Mouse (Mus musculus) midbrain, embryonic 14.5 days (tissue): ENCODE measurements at regions not wholly inside any gene's neighbourhood (a gene's known extent, or its start where the extent isn't known, plus 50 kb on each side); places are given as distances from the start of the nearest gene placed in this dataset.
"Not testable (repeated sequence)": the region's sequence is repeated elsewhere in the genome, so short reads cannot be mapped to it uniquely, and the experiment has no call there.

Source experiments
- ATAC-seq: fragments of 200-750 bp; cut with Nextera tagmentation; 2 replicates; pipeline ENCODE4 v1.8.0; 2017; ENCODE audit warnings: moderate number of reproducible peaks, moderate library complexity; ENCODE audit not compliant: low FRiP score, low TSS enrichment
- DNase-seq: peaks from one replicate; pipeline ENCODE4 v3.0.0-alpha.2; 2015
- H3K27ac ChIP-seq: fragments of 300-500 bp; sonication (generic); replicated peaks from 2 replicates; pipeline ENCODE4 v1.5.1; 2014; ENCODE audit warnings: mild to moderate bottlenecking, low read depth, low read length, moderate library complexity
- H3K27me3 ChIP-seq: fragments of 300-500 bp; sonication (generic); 2 replicates; pipeline ENCODE4 v1.6.1; 2014; ENCODE audit warnings: low read length, control low read depth, mixed read lengths; ENCODE audit not compliant: control insufficient read depth, insufficient read depth
- H3K36me3 ChIP-seq: fragments of 300-500 bp; sonication (generic); 2 replicates; pipeline ENCODE4 v1.6.1; 2014; ENCODE audit warnings: low read length, control low read depth; ENCODE audit not compliant: control insufficient read depth, insufficient read depth
- H3K4me1 ChIP-seq: fragments of 300-500 bp; sonication (generic); 2 replicates; pipeline ENCODE4 v1.6.1; 2014; ENCODE audit warnings: mild to moderate bottlenecking, antibody characterized with exemption, low read length, control low read depth; ENCODE audit not compliant: control insufficient read depth, insufficient read depth
- H3K4me2 ChIP-seq: fragments of 300-500 bp; sonication (generic); 2 replicates; pipeline ENCODE4 v1.6.1; 2014; ENCODE audit warnings: mild to moderate bottlenecking, low read length, moderate library complexity
- H3K4me3 ChIP-seq: fragments of 300-500 bp; sonication (generic); replicated peaks from 2 replicates; pipeline ENCODE4 v1.5.1; 2014; ENCODE audit warnings: low read depth, low read length
- H3K9ac ChIP-seq: fragments of 300-500 bp; sonication (generic); replicated peaks from 2 replicates; pipeline ENCODE4 v1.6.1; 2014; ENCODE audit warnings: mild to moderate bottlenecking, low read length, moderate library complexity
- H3K9me3 ChIP-seq: fragments of 300-500 bp; sonication (generic); 2 replicates; pipeline ENCODE4 v1.6.1; 2016; ENCODE audit warnings: low read length, control low read depth, mixed read lengths; ENCODE audit not compliant: control insufficient read depth
- WGBS: fragments of 180-500 bp; shearing (Covaris S2); extraction: QIAGEN DNeasy Blood & Tissue Kit; methylation state at CpG from one replicate; pipeline ENCODE4 v1.1.7; 2014; 5-methylcytosine and 5-hydroxymethylcytosine counted together

DNA sequence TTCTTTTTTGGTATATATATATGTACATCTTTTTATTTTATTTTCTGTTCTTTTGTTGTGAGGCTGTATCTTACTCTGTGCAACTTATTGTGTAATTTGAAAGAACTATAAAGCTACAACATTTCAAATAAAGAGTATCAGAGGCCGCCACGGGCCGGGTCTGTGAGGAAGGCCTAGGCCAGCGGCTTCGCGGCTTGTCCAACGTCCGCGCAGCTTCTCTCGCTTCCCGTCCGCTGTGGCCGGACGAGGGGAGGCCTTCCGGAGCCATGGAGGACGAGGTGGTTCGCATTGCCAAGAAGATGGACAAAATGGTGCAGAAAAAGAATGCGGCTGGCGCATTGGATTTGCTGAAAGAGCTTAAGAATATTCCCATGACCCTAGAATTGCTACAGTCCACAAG lies 167.4 kb downstream of the Kif21a start:
- not testable (repeated sequence) for H3K36me3 ChIP-seq, H3K9me3 ChIP-seq, H3K4me2 ChIP-seq, H3K9ac ChIP-seq, H3K4me1 ChIP-seq, H3K27ac ChIP-seq, DNase-seq, H3K27me3 ChIP-seq, ATAC-seq, H3K4me3 ChIP-seq
- 96% methylated on average over 19 of the region's 19 CpGs for WGBS

DNA sequence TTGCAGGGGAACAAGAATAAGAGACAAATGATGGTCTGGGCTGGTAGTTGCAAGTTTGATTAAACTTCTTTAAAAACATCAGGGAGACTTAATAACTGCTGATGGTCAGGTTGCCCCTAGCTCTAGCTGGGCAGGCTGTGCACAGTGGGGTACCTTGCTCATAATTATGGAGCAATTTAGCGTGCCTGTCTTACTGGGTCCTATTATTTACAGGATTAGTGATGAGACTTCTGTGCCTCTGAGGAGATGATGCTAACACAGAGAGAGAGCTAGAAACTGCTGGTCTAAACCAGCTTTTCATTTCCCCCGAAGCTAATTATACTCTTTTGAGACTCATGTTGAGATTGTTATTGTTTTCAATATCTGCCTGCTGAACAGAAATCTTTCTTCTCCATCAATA lies 180.3 kb downstream of the Kif21a start:
- Histone ChIP-seq H3K4me2 (no peak overlapping the region), H3K27me3 (no peaks in the 10 kb centered on the region), H3K4me1 (no peaks in the 10 kb centered on the region), H3K9ac (no peak overlapping the region), H3K27ac (no peak overlapping the region), H3K4me3 (no peak overlapping the region), H3K9me3 (no peaks in the 10 kb centered on the region), H3K36me3 (no peaks in the 10 kb centered on the region)
- DNase-seq (no peak), ATAC-seq (no peak)
- 34% methylated on average over 2 of the region's 2 CpGs for WGBS

DNA sequence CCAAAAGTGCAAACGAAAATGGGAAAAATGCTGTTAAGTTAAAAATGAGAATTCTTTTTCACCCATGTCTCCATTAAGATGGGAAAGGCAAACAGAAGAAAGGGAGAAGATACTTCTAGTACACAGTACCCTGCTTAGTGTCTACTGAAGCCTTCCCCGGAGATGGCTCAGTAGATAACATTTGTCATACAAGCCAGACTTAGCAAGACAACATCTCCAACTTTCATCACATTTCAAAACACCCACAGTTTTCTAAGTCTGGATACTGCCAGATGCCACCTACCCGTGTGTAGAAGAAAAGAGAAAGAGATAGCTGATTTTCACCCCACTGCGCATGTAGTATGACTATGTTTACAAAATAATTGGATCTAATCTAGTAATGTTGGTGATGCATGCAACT lies 174.5 kb upstream of the Cpne8 start:
- H3K27ac ChIP-seq, ATAC-seq, H3K4me2 ChIP-seq, H3K36me3 ChIP-seq, DNase-seq, H3K27me3 ChIP-seq, H3K4me3 ChIP-seq, H3K9me3 ChIP-seq, H3K4me1 ChIP-seq, H3K9ac ChIP-seq: not testable (repeated sequence)
- 92% methylated on average over 1 of the region's 4 CpGs for WGBS

DNA sequence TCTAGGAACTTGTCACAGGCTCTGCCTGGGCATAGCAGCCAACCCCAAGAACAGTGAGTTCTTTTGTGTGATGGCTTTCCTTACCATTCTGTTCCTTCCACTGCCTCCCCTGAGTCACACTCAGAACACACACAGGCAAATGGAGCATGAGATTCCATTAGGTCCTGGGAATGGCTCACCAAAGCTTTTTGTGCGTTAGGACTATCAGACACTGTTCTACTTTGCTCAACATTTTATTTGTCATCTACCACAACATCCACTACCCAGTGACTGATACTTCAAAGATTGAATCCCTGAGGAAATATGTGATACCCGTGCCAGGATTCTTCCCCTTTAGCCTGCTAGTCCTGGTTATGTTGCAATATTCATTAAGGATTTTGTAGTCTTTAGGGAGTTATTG lies 172.8 kb upstream of the Cpne8 start:
- WGBS = 91% methylated on average over 2 of the region's 2 CpGs
- no peaks in the 10 kb centered on the region for H3K27me3 ChIP-seq
- no peaks in the 10 kb centered on the region for H3K36me3 ChIP-seq
- H3K4me3 ChIP-seq = no peak overlapping the region
- no peak overlapping the region for H3K4me2 ChIP-seq
- H3K27ac ChIP-seq = no peak overlapping the region
- DNase-seq (no peak), ATAC-seq (no peak)
- H3K9me3 ChIP-seq = no peaks in the 10 kb centered on the region
- no peaks in the 10 kb centered on the region for H3K4me1 ChIP-seq
- no peak overlapping the region for H3K9ac ChIP-seq

DNA sequence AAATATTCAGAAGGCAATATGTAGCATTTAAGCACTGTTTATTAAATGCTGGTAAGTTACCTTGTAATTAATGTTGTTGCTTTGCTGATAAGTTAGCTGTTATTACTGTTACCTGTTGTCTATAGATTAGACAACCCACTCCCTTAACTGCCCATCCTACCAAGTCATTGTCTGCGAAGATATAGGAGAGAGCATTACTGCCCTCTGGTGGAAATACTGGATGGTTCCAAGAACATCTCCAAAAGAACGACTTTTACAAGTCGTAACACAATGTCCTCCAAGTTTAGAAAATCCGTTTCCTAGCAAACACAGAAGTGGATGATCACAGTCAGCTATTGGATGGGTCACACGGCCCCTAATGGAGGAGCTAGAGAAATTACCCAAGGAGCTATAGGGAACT lies 162.2 kb upstream of the Cpne8 start:
- Histone ChIP-seq H3K27me3 (no peaks in the 10 kb centered on the region), H3K36me3 (no peaks in the 10 kb centered on the region), H3K27ac (no peak overlapping the region), H3K4me1 (no peaks in the 10 kb centered on the region), H3K4me3 (no peak overlapping the region), H3K9me3 (no peaks in the 10 kb centered on the region), H3K4me2 (no peak overlapping the region), H3K9ac (no peak overlapping the region)
- DNase-seq (peak; percentile 88), ATAC-seq (no peak)
- 22% methylated on average over 5 of the region's 5 CpGs for WGBS

DNA sequence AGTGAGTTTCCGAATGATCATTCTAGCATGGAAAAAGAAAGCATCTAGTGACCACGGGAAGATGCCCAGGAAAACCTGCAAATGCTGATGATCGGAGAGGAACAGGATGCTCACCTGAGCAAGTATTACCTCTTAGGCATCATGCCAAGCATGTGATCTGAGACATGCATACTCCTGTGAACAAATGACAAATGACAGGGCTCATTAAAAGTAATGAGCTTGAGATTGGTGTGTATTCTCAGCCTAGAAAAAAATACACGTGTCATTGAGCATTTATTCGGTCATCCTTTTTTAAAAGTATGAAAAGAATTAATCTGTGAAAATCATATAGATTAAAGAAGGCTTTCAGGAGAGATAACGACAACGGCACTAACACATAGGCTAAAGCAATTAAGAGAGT lies 156.4 kb upstream of the Cpne8 start:
- ATAC-seq = no peak
- Histone ChIP-seq H3K4me3 (no peak overlapping the region), H3K9ac (no peak overlapping the region), H3K27ac (no peak overlapping the region), H3K27me3 (no peaks in the 10 kb centered on the region), H3K36me3 (no peaks in the 10 kb centered on the region), H3K4me2 (no peak overlapping the region), H3K4me1 (no peaks in the 10 kb centered on the region), H3K9me3 (peaks cover 6% of the 10 kb centered on the region; the same call in 1 of the 2 replicates)
- DNase-seq = no peak
- WGBS = 83% methylated on average over 7 of the region's 7 CpGs

DNA sequence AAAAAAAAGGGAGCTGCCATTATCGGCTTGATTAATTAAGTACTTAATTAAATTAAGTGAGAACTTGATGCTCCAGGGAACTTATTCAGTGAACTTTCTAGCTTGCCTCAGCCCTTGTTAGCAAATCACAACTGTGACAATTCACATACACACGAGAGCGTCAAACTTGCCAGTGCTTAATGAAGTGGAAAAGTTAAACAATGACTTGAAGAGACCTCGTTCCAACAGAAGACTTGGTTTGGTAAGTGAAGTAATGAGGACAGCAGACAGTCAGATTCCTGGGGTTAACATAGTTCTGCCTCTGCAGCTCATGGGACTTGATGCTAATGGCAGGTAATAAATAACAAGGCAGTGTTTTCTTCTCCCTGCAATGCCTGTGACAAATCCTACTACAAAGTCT lies 148.6 kb upstream of the Cpne8 start:
- peak; percentile 30 for DNase-seq
- Histone ChIP-seq H3K9me3 (peaks cover 6% of the 10 kb centered on the region; the same call in 1 of the 2 replicates), H3K4me2 (no peak overlapping the region), H3K27me3 (no peaks in the 10 kb centered on the region), H3K9ac (no peak overlapping the region), H3K27ac (no peak overlapping the region), H3K36me3 (no peaks in the 10 kb centered on the region), H3K4me3 (no peak overlapping the region), H3K4me1 (no peaks in the 10 kb centered on the region)
- no peak for ATAC-seq
- 8% methylated on average over 4 of the region's 4 CpGs for WGBS

DNA sequence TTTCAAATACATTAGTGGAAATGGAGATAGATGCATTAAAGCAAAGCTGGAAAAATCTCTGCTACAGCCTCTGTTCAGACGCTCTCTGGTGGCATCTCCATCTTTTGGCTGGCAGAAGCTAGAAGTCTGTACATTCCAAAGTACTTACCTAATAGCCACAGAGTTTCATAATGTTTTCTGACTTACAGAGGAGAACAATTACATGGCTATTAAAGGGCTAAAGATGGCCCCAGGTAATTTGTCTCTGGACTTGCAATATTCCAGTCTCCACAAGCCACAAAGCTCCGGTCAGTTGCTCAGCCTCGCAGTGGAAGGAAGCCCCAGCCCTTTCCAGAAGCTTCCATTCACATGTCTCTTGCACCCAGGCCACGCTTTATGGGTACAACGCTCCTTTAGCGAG lies 143.1 kb upstream of the Cpne8 start:
- Histone ChIP-seq H3K4me1 (peaks cover 7% of the 10 kb centered on the region), H3K4me3 (no peak overlapping the region), H3K9ac (no peak overlapping the region), H3K9me3 (no peaks in the 10 kb centered on the region), H3K27ac (no peak overlapping the region), H3K27me3 (no peaks in the 10 kb centered on the region), H3K4me2 (no peak overlapping the region), H3K36me3 (no peaks in the 10 kb centered on the region)
- DNase-seq = no peak
- 93% methylated on average over 6 of the region's 6 CpGs for WGBS
- ATAC-seq = no peak

DNA sequence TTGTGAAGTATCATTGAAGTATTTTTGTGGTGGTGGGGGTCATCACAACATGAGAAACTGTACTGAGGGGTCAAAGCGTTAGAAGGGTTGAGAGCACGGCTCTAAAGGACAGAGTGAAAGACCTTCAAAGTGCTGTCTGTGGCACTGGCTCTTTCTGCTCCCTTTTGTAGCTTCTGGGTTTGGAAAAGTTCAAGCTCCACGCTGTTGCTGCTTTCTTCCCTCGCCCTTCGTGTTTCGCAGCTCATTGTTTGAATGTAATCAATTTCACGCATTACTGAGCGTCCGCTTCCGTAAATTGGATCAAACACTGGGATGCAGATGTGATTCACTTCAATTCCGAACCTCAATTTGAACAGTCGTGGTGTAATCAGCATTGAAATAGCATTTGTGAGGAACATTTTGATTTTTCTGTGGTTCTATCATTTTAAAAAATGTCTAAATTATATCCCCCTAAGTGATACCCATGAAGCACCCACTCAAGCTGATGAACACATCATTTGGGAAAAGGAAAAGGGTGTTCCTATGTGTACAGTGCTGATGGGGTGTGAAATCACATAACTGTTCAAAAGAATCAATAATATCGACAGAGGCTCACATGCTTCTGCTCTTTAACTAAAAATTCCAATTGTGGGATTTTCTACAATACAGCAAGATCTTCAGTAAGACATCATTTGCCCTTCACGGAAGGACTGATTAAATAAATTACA lies 140.9 kb upstream of the Cpne8 start:
- no peak overlapping the region for H3K4me3 ChIP-seq
- no peak overlapping the region for H3K9ac ChIP-seq
- ATAC-seq (no peak), DNase-seq (peak; percentile 68)
- no peaks in the 10 kb centered on the region for H3K9me3 ChIP-seq
- peak overlapping the region; percentile 22; the same call in 1 of the 2 replicates for H3K4me2 ChIP-seq
- no peak overlapping the region for H3K27ac ChIP-seq
- H3K4me1 ChIP-seq = peaks cover 7% of the 10 kb centered on the region
- H3K27me3 ChIP-seq = no peaks in the 10 kb centered on the region
- H3K36me3 ChIP-seq = no peaks in the 10 kb centered on the region
- 7% methylated on average over 14 of the region's 14 CpGs for WGBS
